Mouse (Mus musculus) ES-E14 (cell line): ENCODE data around the gene Sh3bp2. TPM values are rescaled to one million over a fixed set of nuclear protein-coding genes. Genes with fewer than 3 reads are reported as not detected.

Experiments
- DNase-seq: peaks from one replicate; pipeline ENCODE4 v3.0.0-alpha.2; 2013; ENCODE audit warnings: low read depth, low spot score
- H3K27ac ChIP-seq: 2 replicates; pipeline ENCODE4 v1.5.1; 2012; ENCODE audit warnings: low read depth, mild to moderate bottlenecking, low read length, moderate library complexity, mixed read lengths; ENCODE audit not compliant: poor library complexity, insufficient read depth, severe bottlenecking
- H3K36me3 ChIP-seq: 2 replicates; pipeline ENCODE4 v1.6.1; 2012; ENCODE audit warnings: mild to moderate bottlenecking, low read length, moderate library complexity, mixed read lengths; ENCODE audit not compliant: control insufficient read depth, poor library complexity, insufficient read depth, severe bottlenecking
- H3K4me1 ChIP-seq, 2 experiments: fragments of 150-350 bp in 1 of 2; sonication (generic) in 1 of 2; 2 replicates each; pipeline ENCODE4 v1.6.1; 2012; ENCODE audit warnings: low read length in 2 of 2, mild to moderate bottlenecking in 1 of 2, mixed read lengths in 1 of 2; ENCODE audit not compliant: control insufficient read depth in 2 of 2, insufficient read depth in 2 of 2, poor library complexity in 1 of 2
- H3K4me3 ChIP-seq, 2 experiments: fragments of 150-350 bp in 1 of 2; sonication (generic) in 1 of 2; 2 replicates each; pipeline ENCODE4 v1.5.1; 2012; ENCODE audit warnings: low read length in 2 of 2, low read depth in 1 of 2, mild to moderate bottlenecking in 1 of 2, mixed read lengths in 1 of 2; ENCODE audit not compliant: insufficient read depth in 1 of 2, poor library complexity in 1 of 2, severe bottlenecking in 1 of 2
- H3K9ac ChIP-seq: 2 replicates; pipeline ENCODE4 v1.6.1; 2012; ENCODE audit warnings: low read depth, mild to moderate bottlenecking, low read length, mixed read lengths; ENCODE audit not compliant: poor library complexity, insufficient read depth, severe bottlenecking
- H3K9me3 ChIP-seq: fragments of 150-350 bp; sonication (generic); 2 replicates; pipeline ENCODE4 v1.6.1; 2012; ENCODE audit warnings: low read depth, mild to moderate bottlenecking, low read length; ENCODE audit not compliant: control insufficient read depth, insufficient read depth
- CHD2 ChIP-seq: IDR thresholded peaks from 2 replicates; pipeline ENCODE4 v1.6.1; 2014; ENCODE audit warnings: mild to moderate bottlenecking, low read depth, low read length, inconsistent platforms
- HCFC1 ChIP-seq: IDR thresholded peaks from 2 replicates; pipeline ENCODE4 v1.6.1; 2012; ENCODE audit warnings: low read length, inconsistent platforms, borderline replicate concordance; ENCODE audit not compliant: insufficient read depth
- MAFK ChIP-seq: IDR thresholded peaks from 2 replicates; pipeline ENCODE4 v1.6.1; 2014; ENCODE audit warnings: mild to moderate bottlenecking, low read depth, low read length, inconsistent platforms; ENCODE audit not compliant: insufficient read depth
- ZC3H11A ChIP-seq: IDR thresholded peaks from 2 replicates; pipeline ENCODE4 v1.6.1; 2012; ENCODE audit warnings: low read depth, mild to moderate bottlenecking, inconsistent platforms, low read length, borderline replicate concordance
- ZNF384 ChIP-seq: IDR thresholded peaks from 2 replicates; pipeline ENCODE4 v1.6.1; 2012; ENCODE audit warnings: low read depth, low read length, inconsistent platforms
- in situ Hi-C, 2 experiments: fragments of 600-800 bp; cut with MboI; formaldehyde crosslinking; loops; one replicate each; pipeline ENCODE4 v1.15.1; 2025; ENCODE audit warnings: low sequenced_read_pairs in 2 of 2, inconsistent platforms in 1 of 2; ENCODE audit not compliant: unreplicated experiment in 2 of 2
- total RNA-seq: library from RNA; depleted of rRNA; stranded (reverse); fragments of 300-350 nt; gene quantifications from 2 replicates; pipeline ENCODE4 v1.2.3, GENCODE M21; 2012

The Sh3bp2 gene
- total RNA-seq, 1 experiment = 2.4 TPM

DNA sequence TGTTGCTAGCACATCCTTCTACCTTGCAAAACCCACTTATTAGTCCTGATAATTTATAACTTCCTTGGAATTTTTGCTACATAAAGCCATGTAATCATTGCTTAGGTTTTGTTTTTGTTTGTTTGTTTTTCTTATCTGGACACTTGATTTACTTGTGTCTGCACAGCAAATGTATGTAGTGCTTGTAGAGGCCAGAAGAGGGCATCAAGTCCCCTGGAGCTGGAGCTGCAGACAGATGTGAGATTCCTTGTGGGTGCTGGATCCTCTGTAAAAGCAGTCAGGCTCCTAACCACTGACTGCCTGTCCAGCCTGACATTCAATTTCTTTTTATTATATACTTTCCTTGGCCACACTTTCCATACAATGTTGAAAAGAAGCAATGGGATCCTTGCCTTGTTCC lies 21.8 kb downstream of the Sh3bp2 start:
- Histone ChIP-seq H3K9me3 (no peaks in the 10 kb centered on the region), H3K9ac (no peak overlapping the region), H3K4me3 (no peak overlapping the region), H3K36me3 (no peaks in the 10 kb centered on the region; the same call in 1 of the 2 replicates), H3K4me1 (peaks cover 0 to 5% of the 10 kb centered on the region in 2 experiments; a peak in 2 of 4 replicates), H3K27ac (no peak overlapping the region)
- in situ Hi-C loops = no loop called here
- no peak for DNase-seq
- TF ChIP-seq ZC3H11A = peak; percentile 59; the same call in 1 of the 2 replicates
- no peak for TF ChIP-seq CHD2

DNA sequence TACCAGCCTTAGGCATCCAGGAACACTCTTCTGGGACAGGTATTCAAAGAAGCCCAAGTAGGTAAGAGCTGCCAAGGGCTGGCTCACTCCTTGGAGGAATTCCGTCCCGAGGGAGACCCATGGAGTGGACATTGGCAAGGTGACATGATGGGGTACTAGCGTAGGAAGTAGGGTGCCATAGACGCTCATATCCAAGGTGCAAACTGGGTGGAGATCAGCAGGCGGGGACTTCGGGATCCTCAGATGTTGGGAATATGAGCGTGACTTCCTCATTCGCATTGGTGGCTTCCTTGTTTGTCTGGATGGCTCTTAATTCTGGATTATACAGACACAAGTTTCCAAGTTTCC lies 23.5 kb downstream of the Sh3bp2 start:
- in situ Hi-C loops = no loop called here
- Histone ChIP-seq H3K4me3 (peak overlapping the region; percentile 68 to 85), H3K9me3 (no peaks in the 10 kb centered on the region), H3K36me3 (no peaks in the 10 kb centered on the region; the same call in 1 of the 2 replicates), H3K4me1 (peaks cover 0 to 5% of the 10 kb centered on the region in 2 experiments; a peak in 2 of 4 replicates), H3K9ac (no peak overlapping the region), H3K27ac (no peak overlapping the region)
- no peak for DNase-seq
- TF ChIP-seq HCFC1 = no peak
- TF ChIP-seq ZC3H11A = no peak
- TF ChIP-seq MAFK = no peak
- TF ChIP-seq ZNF384 = no peak

DNA sequence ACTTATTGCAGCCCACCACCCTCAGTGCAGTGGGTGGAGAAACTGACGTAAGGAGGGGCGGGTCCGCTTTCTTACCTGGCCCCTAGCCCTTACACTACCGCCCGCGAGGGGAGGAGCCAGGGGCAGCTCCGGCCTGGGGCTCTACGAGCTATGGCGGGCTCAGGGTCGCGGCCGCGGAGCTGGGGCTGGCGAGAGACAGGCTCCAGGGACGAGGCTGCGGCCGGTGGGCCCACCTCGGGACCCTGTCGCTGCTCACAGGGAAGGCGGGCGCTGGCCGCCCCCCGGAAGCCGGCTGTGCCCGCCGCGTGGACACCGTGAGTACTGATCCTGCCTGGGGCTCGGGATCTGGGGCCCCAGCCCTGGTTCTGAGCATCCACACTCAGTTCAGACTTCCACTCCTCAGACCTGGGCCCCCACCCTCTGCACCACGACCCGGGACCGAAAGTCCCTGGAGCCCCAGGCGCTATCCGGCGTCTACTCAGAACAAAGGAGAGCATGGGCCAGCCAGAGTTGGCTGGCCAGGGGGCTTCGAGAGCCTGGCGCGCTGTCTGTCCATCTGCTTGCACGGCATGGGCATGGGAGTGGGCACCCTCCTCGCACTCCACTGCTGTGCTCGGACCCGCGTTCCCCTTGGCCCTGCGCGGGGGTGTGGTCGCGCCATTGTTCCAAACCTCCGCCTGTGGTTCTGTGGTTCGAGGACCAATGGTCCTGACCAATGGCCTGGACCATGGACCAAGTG lies 24.0 kb downstream of the Sh3bp2 start:
- no peak for DNase-seq
- H3K27ac ChIP-seq = no peak overlapping the region
- peak overlapping the region; percentile 68 to 85 for H3K4me3 ChIP-seq
- no peaks in the 10 kb centered on the region; the same call in 1 of the 2 replicates for H3K36me3 ChIP-seq
- in situ Hi-C loops = no loop called here
- H3K9ac ChIP-seq = peak overlapping the region; percentile 84
- peaks cover 0 to 5% of the 10 kb centered on the region in 2 experiments; a peak in 2 of 4 replicates for H3K4me1 ChIP-seq
- TF ChIP-seq ZNF384 = no peak
- no peak for TF ChIP-seq MAFK
- TF ChIP-seq CHD2 = no peak
- no peak for TF ChIP-seq ZC3H11A
- no peak for TF ChIP-seq HCFC1
- no peaks in the 10 kb centered on the region for H3K9me3 ChIP-seq

DNA sequence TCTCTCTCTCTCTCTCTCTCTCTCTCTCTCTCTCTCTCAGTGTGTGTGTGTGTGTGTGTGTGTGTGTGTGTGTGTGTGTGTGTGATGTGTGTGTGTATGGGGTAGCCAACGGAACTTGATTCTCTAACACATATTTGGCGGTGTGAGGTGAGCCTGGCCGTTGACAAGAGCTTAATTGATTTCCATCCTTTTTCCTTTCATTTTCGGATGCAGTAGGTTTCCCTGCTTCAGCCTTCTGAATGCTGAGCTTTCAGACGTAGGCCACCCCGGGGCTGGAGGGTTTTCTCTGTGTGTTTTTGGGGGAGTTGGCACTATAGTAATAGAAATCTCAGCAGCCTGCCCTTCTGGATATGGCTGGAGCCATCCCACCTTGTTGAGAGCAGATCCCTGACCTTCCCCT lies 24.6 kb downstream of the Sh3bp2 start:
- in situ Hi-C loops = no loop called here
- no peak overlapping the region for H3K9ac ChIP-seq
- no peak overlapping the region for H3K27ac ChIP-seq
- no peaks in the 10 kb centered on the region for H3K9me3 ChIP-seq
- peak overlapping the region; percentile 68 to 85; a peak in 2 of 4 replicates for H3K4me3 ChIP-seq
- DNase-seq = no peak
- TF ChIP-seq MAFK = no peak
- no peak for TF ChIP-seq ZNF384
- no peaks in the 10 kb centered on the region; the same call in 1 of the 2 replicates for H3K36me3 ChIP-seq
- peaks cover 0 to 5% of the 10 kb centered on the region in 2 experiments; a peak in 2 of 4 replicates for H3K4me1 ChIP-seq

DNA sequence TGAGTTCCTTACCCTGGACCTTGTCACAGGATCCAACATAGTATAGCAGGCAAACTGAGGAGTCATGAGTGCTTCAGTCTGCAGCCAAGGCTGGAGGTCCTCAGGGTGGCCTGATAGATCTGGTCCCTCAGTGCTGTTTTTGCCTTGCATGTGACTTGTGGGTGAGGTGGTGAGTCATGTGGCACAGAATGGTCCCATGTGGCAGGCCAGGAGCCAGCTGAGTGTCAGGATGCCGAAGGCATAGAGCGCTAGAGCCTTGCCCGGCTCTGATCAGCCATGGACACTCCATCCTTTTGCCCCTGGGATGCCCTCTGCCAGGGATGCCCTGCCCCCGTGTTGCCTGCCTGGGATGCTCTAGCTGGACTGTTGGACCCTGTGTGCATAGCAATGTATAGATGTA lies 26.2 kb downstream of the Sh3bp2 start:
- TF ChIP-seq CHD2 (no peak), ZC3H11A (no peak), ZNF384 (no peak), MAFK (no peak), HCFC1 (no peak)

More for the DNA sequence above, 26.2 kb downstream of the Sh3bp2 start:
- in situ Hi-C loops = no loop called here
- peaks cover 0 to 5% of the 10 kb centered on the region in 2 experiments; a peak in 2 of 4 replicates for H3K4me1 ChIP-seq
- no peak overlapping the region for H3K9ac ChIP-seq
- no peak overlapping the region for H3K27ac ChIP-seq
- H3K9me3 ChIP-seq = no peaks in the 10 kb centered on the region
- no peaks in the 10 kb centered on the region; the same call in 1 of the 2 replicates for H3K36me3 ChIP-seq
- DNase-seq = no peak
- no peak overlapping the region for H3K4me3 ChIP-seq
